Mouse (Mus musculus): Measurements from ENCODE around the gene Rbms3. TPM values are rescaled to one million over a fixed set of nuclear protein-coding genes. Genes with fewer than 3 reads are reported as not detected.

Rbms3 gene
- polyA plus RNA-seq, 1 experiment from 2014 or later = 127 TPM

- Histone ChIP-seq H3K9me3 (no peaks in the 10 kb centered on the region), H3K4me2 (no peak overlapping the region), H3K36me3 (no peaks in the 10 kb centered on the region), H3K4me3 (no peak overlapping the region), H3K27me3 (no peaks in the 10 kb centered on the region), H3K27ac (replicated peaks) (no peak overlapping the region), H3K9ac (no peak overlapping the region), H3K4me1 (replicated peaks) (no peaks in the 10 kb centered on the region)
- no peak for ATAC-seq (ENCODE audit: low read depth)
- 82% methylated on average over 15 of the region's 15 CpGs for WGBS
Measured at GRCm38 (mm10) chr9:117291066-117291850, 338.5 kb downstream of the Rbms3 start.

GRCm38 (mm10) chr9:117274846-117275245, 354.9 kb downstream of the Rbms3 start:
- Histone ChIP-seq H3K36me3 (no peaks in the 10 kb centered on the region), H3K9me3 (no peaks in the 10 kb centered on the region), H3K27ac (replicated peaks) (no peak overlapping the region), H3K4me2 (no peak overlapping the region), H3K9ac (no peak overlapping the region), H3K27me3 (no peaks in the 10 kb centered on the region), H3K4me1 (replicated peaks) (no peaks in the 10 kb centered on the region), H3K4me3 (no peak overlapping the region)
- ATAC-seq (ENCODE audit: low read depth) = no peak
- 83% methylated on average over 12 of the region's 12 CpGs for WGBS

GRCm38 (mm10) chr9:117259614-117260013, 370.1 kb downstream of the Rbms3 start:
- Histone ChIP-seq H3K4me2 (no peak overlapping the region), H3K9me3 (no peaks in the 10 kb centered on the region), H3K9ac (no peak overlapping the region), H3K4me3 (no peak overlapping the region), H3K36me3 (no peaks in the 10 kb centered on the region), H3K27ac (replicated peaks) (no peak overlapping the region), H3K4me1 (replicated peaks) (no peaks in the 10 kb centered on the region), H3K27me3 (no peaks in the 10 kb centered on the region)
- whole genome bisulfite sequencing = 91% methylated on average over 5 of the region's 5 CpGs
- no peak for ATAC-seq (ENCODE audit: low read depth)

- Histone ChIP-seq H3K4me1 (replicated peaks) (peaks cover 47% of the 10 kb centered on the region), H3K9me3 (no peaks in the 10 kb centered on the region), H3K27me3 (no peaks in the 10 kb centered on the region), H3K27ac (replicated peaks) (peak overlapping the region; percentile 92; the same call in 1 of the 2 replicates), H3K4me3 (peak overlapping the region; percentile 67), H3K9ac (peak overlapping the region; percentile 87), H3K4me2 (peak overlapping the region; percentile 71), H3K36me3 (no peaks in the 10 kb centered on the region)
- 30% methylated on average over 11 of the region's 11 CpGs for WGBS
- ATAC-seq (ENCODE audit: low read depth) = no peak
Measured at GRCm38 (mm10) chr9:117253361-117253760, 376.4 kb downstream of the Rbms3 start.

- ATAC-seq (ENCODE audit: low read depth) = peak; percentile 80
- WGBS = 2% methylated on average over 10 of the region's 10 CpGs
- H3K27me3 ChIP-seq = no peaks in the 10 kb centered on the region
- peaks cover 56% of the 10 kb centered on the region for H3K4me1 ChIP-seq (replicated peaks)
- H3K4me3 ChIP-seq = peak overlapping the region; percentile 67
- H3K9me3 ChIP-seq = no peaks in the 10 kb centered on the region
- peak overlapping the region; percentile 71 for H3K4me2 ChIP-seq
- no peaks in the 10 kb centered on the region for H3K36me3 ChIP-seq
- peak overlapping the region; percentile 87 for H3K9ac ChIP-seq
- peak overlapping the region; percentile 92 for H3K27ac ChIP-seq (replicated peaks)
Measured at GRCm38 (mm10) chr9:117252411-117252861, 377.3 kb downstream of the Rbms3 start.

- Histone ChIP-seq H3K9me3 (no peaks in the 10 kb centered on the region), H3K4me1 (replicated peaks) (peaks cover 63% of the 10 kb centered on the region), H3K4me2 (peak overlapping the region; percentile 71), H3K4me3 (peak overlapping the region; percentile 67), H3K27me3 (no peaks in the 10 kb centered on the region), H3K36me3 (no peaks in the 10 kb centered on the region), H3K27ac (replicated peaks) (peak overlapping the region; percentile 92), H3K9ac (peak overlapping the region; percentile 87)
- under 1% methylated on average over 29 of the region's 29 CpGs for WGBS
- ATAC-seq (ENCODE audit: low read depth) = peak; percentile 73
Measured at GRCm38 (mm10) chr9:117251521-117252368, 378.0 kb downstream of the Rbms3 start.

- WGBS = 3% methylated on average over 2 of the region's 2 CpGs
- H3K27ac ChIP-seq (replicated peaks) = peak overlapping the region; percentile 92
- H3K4me2 ChIP-seq = peak overlapping the region; percentile 71
- peak overlapping the region; percentile 87 for H3K9ac ChIP-seq
- peaks cover 72% of the 10 kb centered on the region for H3K4me1 ChIP-seq (replicated peaks)
- ATAC-seq (ENCODE audit: low read depth) = no peak
- no peaks in the 10 kb centered on the region for H3K36me3 ChIP-seq
- no peaks in the 10 kb centered on the region for H3K27me3 ChIP-seq
- no peaks in the 10 kb centered on the region for H3K9me3 ChIP-seq
- H3K4me3 ChIP-seq = peak overlapping the region; percentile 67
Measured at GRCm38 (mm10) chr9:117250831-117251165, 378.9 kb downstream of the Rbms3 start.

- H3K9me3 ChIP-seq = no peaks in the 10 kb centered on the region
- peak overlapping the region; percentile 67 for H3K4me3 ChIP-seq
- H3K9ac ChIP-seq = peak overlapping the region; percentile 87
- WGBS = 27% methylated on average over 13 of the region's 13 CpGs
- peak overlapping the region; percentile 71 for H3K4me2 ChIP-seq
- peaks cover 76% of the 10 kb centered on the region for H3K4me1 ChIP-seq (replicated peaks)
- H3K36me3 ChIP-seq = no peaks in the 10 kb centered on the region
- ATAC-seq (ENCODE audit: low read depth) = no peak
- no peaks in the 10 kb centered on the region for H3K27me3 ChIP-seq
- peak overlapping the region; percentile 92 for H3K27ac ChIP-seq (replicated peaks)
Measured at GRCm38 (mm10) chr9:117250036-117250830, 379.5 kb downstream of the Rbms3 start.

GRCm38 (mm10) chr9:117247311-117247980, 382.3 kb downstream of the Rbms3 start:
- Histone ChIP-seq H3K4me3 (peak overlapping the region; percentile 8; the same call in 1 of the 2 replicates), H3K9ac (peak overlapping the region; percentile 51)
- no peak for ATAC-seq (ENCODE audit: low read depth)

GRCm38 (mm10) chr9:117246173-117246572, 383.5 kb downstream of the Rbms3 start:
- 80% methylated on average over 12 of the region's 12 CpGs for WGBS
- no peak for ATAC-seq (ENCODE audit: low read depth)
- Histone ChIP-seq H3K4me1 (replicated peaks) (peaks cover 56% of the 10 kb centered on the region), H3K9me3 (peaks cover 11% of the 10 kb centered on the region; the same call in 1 of the 2 replicates), H3K36me3 (peaks cover 6% of the 10 kb centered on the region), H3K27me3 (no peaks in the 10 kb centered on the region), H3K27ac (replicated peaks) (no peak overlapping the region), H3K4me3 (no peak overlapping the region), H3K9ac (peak overlapping the region; percentile 34; the same call in 1 of the 2 replicates), H3K4me2 (peak overlapping the region; percentile 71; the same call in 1 of the 2 replicates)

More at GRCm38 (mm10) chr9:117247311-117247980, 382.3 kb downstream of the Rbms3 start:
- Histone ChIP-seq H3K4me2 (peak overlapping the region; percentile 71), H3K27me3 (no peaks in the 10 kb centered on the region), H3K9me3 (no peaks in the 10 kb centered on the region), H3K4me1 (replicated peaks) (peaks cover 59% of the 10 kb centered on the region), H3K27ac (replicated peaks) (0 out of 2 replicates have a peak overlapping the region, but pooled peaks have one; percentile 28), H3K36me3 (no peaks in the 10 kb centered on the region)
- WGBS = 44% methylated on average over 5 of the region's 5 CpGs

GRCm38 (mm10) chr9:117243365-117243764, 386.3 kb downstream of the Rbms3 start:
- H3K4me2 ChIP-seq = no peak overlapping the region
- peaks cover 11% of the 10 kb centered on the region; the same call in 1 of the 2 replicates for H3K9me3 ChIP-seq
- no peak overlapping the region for H3K27ac ChIP-seq (replicated peaks)
- no peak overlapping the region for H3K9ac ChIP-seq
- H3K4me1 ChIP-seq (replicated peaks) = peaks cover 30% of the 10 kb centered on the region
- ATAC-seq (ENCODE audit: low read depth) = no peak
- no peak overlapping the region for H3K4me3 ChIP-seq
- WGBS = 91% methylated on average over 7 of the region's 7 CpGs
- peaks cover 6% of the 10 kb centered on the region for H3K36me3 ChIP-seq
- no peaks in the 10 kb centered on the region for H3K27me3 ChIP-seq
